In genomic region chr13:21734906-21735767, GRCm38 (mm10) we compare ENCODE assay signal across 8 mouse cellular contexts. TPM values are rescaled to one million over a fixed set of nuclear protein-coding genes. Genes with fewer than 3 reads are reported as not detected.
DNase-seq lines count a peak whose midpoint lies in the region; ATAC-seq and TF ChIP-seq lines count a peak whose summit lies in the region.
"Not testable (repeated sequence)": the region's sequence is repeated elsewhere in the genome, so short reads cannot be mapped to it uniquely, and the experiment has no call there.

Gene Hist1h4j (plus strand): TSS chr13:21735064.

- H3K4me1 ChIP-seq in embryonic facial prominence, embryonic 13.5 days, result peaks cover 12% of the 10 kb centered on the region
- H3K4me1 ChIP-seq in heart, embryonic 10.5 days, result peaks cover 15% of the 10 kb centered on the region; the same call in 1 of the 2 replicates
- H3K4me1 ChIP-seq in kidney, embryonic 14.5 days (ENCODE audit: control insufficient read depth, insufficient read depth, low read length); midbrain, postnatal 0 days (ENCODE audit: insufficient read depth, low read length): not testable (repeated sequence)

- peak within 1 kb of the TSS; percentile 66 for H3K4me2 ChIP-seq in embryonic facial prominence, embryonic 13.5 days
- peak within 1 kb of the TSS; percentile 44 for H3K4me2 ChIP-seq in kidney, embryonic 14.5 days (replicated peaks; ENCODE audit: low read depth, low read length)
- H3K4me2 ChIP-seq in midbrain, postnatal 0 days (ENCODE audit: low read depth, low read length, poor library complexity, severe bottlenecking), result peak within 1 kb of the TSS; percentile 67

- TF ChIP-seq CTCF in midbrain, postnatal 0 days (IDR thresholded peaks at IDR 0.05), result not testable (repeated sequence)

- peak; percentile 90 for ATAC-seq in embryonic facial prominence, embryonic 13.5 days (ENCODE audit: insufficient number of reproducible peaks, insufficient read depth, low FRiP score, low TSS enrichment, low read depth)
- peak; percentile 93 for ATAC-seq in kidney, embryonic 14.5 days (ENCODE audit: low FRiP score, low TSS enrichment)
- peak; percentile 88 for ATAC-seq in midbrain, postnatal 0 days (ENCODE audit: low FRiP score)

- peak within 1 kb of the TSS; percentile 53 for H3K4me3 ChIP-seq in embryonic facial prominence, embryonic 13.5 days
- H3K4me3 ChIP-seq in heart, embryonic 10.5 days, result peak within 1 kb of the TSS; percentile 59
- peak within 1 kb of the TSS; percentile 58 for H3K4me3 ChIP-seq in kidney, embryonic 14.5 days (ENCODE audit: low read length)
- peak within 1 kb of the TSS; percentile 46 for H3K4me3 ChIP-seq in midbrain, postnatal 0 days (ENCODE audit: low read depth, low read length)

- WGBS in embryonic facial prominence, embryonic 13.5 days, result under 1% methylated on average over 39 of the region's 56 CpGs
- under 1% methylated on average over 45 of the region's 56 CpGs for WGBS in heart, embryonic 10.5 days
- under 1% methylated on average over 40 of the region's 56 CpGs for WGBS in kidney, embryonic 14.5 days
- WGBS in midbrain, postnatal 0 days, result under 1% methylated on average over 40 of the region's 56 CpGs

- not testable (repeated sequence) for H3K36me3 ChIP-seq in embryonic facial prominence, embryonic 13.5 days; heart, embryonic 10.5 days; kidney, embryonic 14.5 days (ENCODE audit: control insufficient read depth, insufficient read depth, low read length); midbrain, postnatal 0 days (ENCODE audit: insufficient read depth, low read length)

- peak within 1 kb of the TSS; percentile 80 for H3K9ac ChIP-seq in embryonic facial prominence, embryonic 13.5 days
- peak within 1 kb of the TSS; percentile 74 for H3K9ac ChIP-seq in kidney, embryonic 14.5 days (ENCODE audit: low read depth, low read length)
- peak within 1 kb of the TSS; percentile 57 for H3K9ac ChIP-seq in midbrain, postnatal 0 days (replicated peaks; ENCODE audit: low read length, poor library complexity, severe bottlenecking)

- DNase-seq in 3T3-L1 (ENCODE audit: low read depth, low spot score) (peak; percentile 88), liver (peak; percentile 94)
- DNase-seq in adrenal gland, postnatal 4 days (ENCODE audit: low spot score in 2 of 2), result peak in 1 of 2 experiments; percentile 41
- peak; percentile 95 for DNase-seq in heart, embryonic 10.5 days (ENCODE audit: low spot score)
- DNase-seq in midbrain, postnatal 0 days (ENCODE audit: low spot score), result peak; percentile 88
- DNase-seq in spleen, postnatal 14 days (ENCODE audit: low spot score in 2 of 2), result peak; percentile 68 to 78

- not testable (repeated sequence) for H3K27me3 ChIP-seq in embryonic facial prominence, embryonic 13.5 days; heart, embryonic 10.5 days (ENCODE audit: insufficient read depth, poor library complexity, severe bottlenecking); kidney, embryonic 14.5 days (ENCODE audit: control insufficient read depth, insufficient read depth, low read length); midbrain, postnatal 0 days (ENCODE audit: insufficient read depth, low read length)

- not testable (repeated sequence) for H3K9me3 ChIP-seq in embryonic facial prominence, embryonic 13.5 days; heart, embryonic 10.5 days; kidney, embryonic 14.5 days (ENCODE audit: control insufficient read depth, low read length); midbrain, postnatal 0 days (ENCODE audit: low read length)

- H3K27ac ChIP-seq in embryonic facial prominence, embryonic 13.5 days, result peak within 1 kb of the TSS; percentile 99
- H3K27ac ChIP-seq in heart, embryonic 10.5 days, result peak within 1 kb of the TSS; percentile 95
- H3K27ac ChIP-seq in kidney, embryonic 14.5 days (ENCODE audit: low read depth, low read length), result peak within 1 kb of the TSS; percentile 91
- peak within 1 kb of the TSS; percentile 81 for H3K27ac ChIP-seq in midbrain, postnatal 0 days (ENCODE audit: low read depth, low read length)

RNA-seq across cellular contexts. Expression of gene Hist1h4j, which starts in this region (rescaled TPM):
- 100 to 1,000 TPM in 1 of 2 experiments, 10 to 100 TPM in 1; 89.5 to 116 TPM for total RNA-seq in adrenal gland, postnatal 4 days (2021)
- 1.0 and 2.2 TPM in 2 replicates for polyA plus RNA-seq in embryonic facial prominence, embryonic 13.5 days (2015; fragmentation: Nextera tagmentation; extraction: Ambion mirVana)
- polyA plus RNA-seq in heart, embryonic 10.5 days (2016; fragmentation: Nextera tagmentation; extraction: Ambion mirVana), result 2.0 TPM in 1 of 2 replicates, not detected in the other
- 2.4 and 2.6 TPM in 2 replicates for polyA plus RNA-seq in kidney, embryonic 14.5 days (2014; fragmentation: Nextera tagmentation; extraction: Ambion mirVana)
- 304 and 479 TPM in 2 replicates for total RNA-seq in midbrain, postnatal 0 days (2014; rRNA removed)
- polyA plus RNA-seq in midbrain, postnatal 0 days (2015; fragmentation: Nextera tagmentation; extraction: Ambion mirVana), result 0.32 TPM in 1 of 2 replicates, not detected in the other
